Mouse (Mus musculus) kidney, adult 2 months (tissue): ENCODE measurements at regions not wholly inside any gene's neighbourhood (a gene's known extent, or its start where the extent isn't known, plus 50 kb on each side); places are given as distances from the start of the nearest gene placed in this dataset.

ENCODE experiments used
- CTCF ChIP-seq: fragments of 200-500 bp; conservative IDR thresholded peaks from 2 replicates; pipeline ENCODE4 v1.5.1; 2011; ENCODE audit warnings: low read depth, mild to moderate bottlenecking, control low read depth, low read length, moderate library complexity, mixed read lengths; ENCODE audit not compliant: insufficient read depth, insufficient read length
- POLR2A ChIP-seq: fragments of 200-500 bp; IDR thresholded peaks from one replicate; pipeline ENCODE4 v1.6.1; 2011; ENCODE audit warnings: low read depth, low read length, control low read depth

- TF ChIP-seq CTCF: no peak
- no peak for TF ChIP-seq POLR2A
Measured at GRCm38 (mm10) chr16:46291067-46291833, 136.4 kb upstream of the Gm4737 start.
